Mouse (Mus musculus) gastrocnemius, postnatal 14 days (tissue): ENCODE measurements around the gene Zfp287. TPM values are rescaled to one million over a fixed set of nuclear protein-coding genes. Genes with fewer than 3 reads are reported as not detected.
A peak's percentile ranks its signal among the peaks of the same experiment; 100 is the strongest.
"Not testable (repeated sequence)": the region's sequence is repeated elsewhere in the genome, so short reads cannot be mapped to it uniquely, and the experiment has no call there.

ENCODE experiments used
- DNase-seq: peaks from one replicate; pipeline ENCODE4 v3.0.0; 2021; ENCODE audit warnings: mixed read lengths
- intact Hi-C: fragments of 180-260 bp; cut with DNase I; formaldehyde crosslinking; loops from one replicate; pipeline ENCODE4 v1.15.1; 2025; ENCODE audit warnings: low total_unique reads
- long read RNA-seq, 2 experiments: library from polyadenylated mRNA; stranded (forward); transcript quantifications; one replicate each; pipeline ENCODE4 v2.0.0; 2021
- total RNA-seq, 2 experiments: library from RNA; stranded (reverse); gene quantifications; 2 replicates each; pipeline ENCODE4 v1.2.3; 2021

Gene Zfp287
- 1 to 10 TPM; 1.7 TPM for total RNA-seq
- long read RNA-seq, experiment 1, partial matches to known transcripts, result 0 of 3 reads
- long read RNA-seq, experiment 1, other reads (novel, unspliced or antisense), result 2 of 3 reads
- long read RNA-seq, experiment 2, result 0 reads

DNA sequence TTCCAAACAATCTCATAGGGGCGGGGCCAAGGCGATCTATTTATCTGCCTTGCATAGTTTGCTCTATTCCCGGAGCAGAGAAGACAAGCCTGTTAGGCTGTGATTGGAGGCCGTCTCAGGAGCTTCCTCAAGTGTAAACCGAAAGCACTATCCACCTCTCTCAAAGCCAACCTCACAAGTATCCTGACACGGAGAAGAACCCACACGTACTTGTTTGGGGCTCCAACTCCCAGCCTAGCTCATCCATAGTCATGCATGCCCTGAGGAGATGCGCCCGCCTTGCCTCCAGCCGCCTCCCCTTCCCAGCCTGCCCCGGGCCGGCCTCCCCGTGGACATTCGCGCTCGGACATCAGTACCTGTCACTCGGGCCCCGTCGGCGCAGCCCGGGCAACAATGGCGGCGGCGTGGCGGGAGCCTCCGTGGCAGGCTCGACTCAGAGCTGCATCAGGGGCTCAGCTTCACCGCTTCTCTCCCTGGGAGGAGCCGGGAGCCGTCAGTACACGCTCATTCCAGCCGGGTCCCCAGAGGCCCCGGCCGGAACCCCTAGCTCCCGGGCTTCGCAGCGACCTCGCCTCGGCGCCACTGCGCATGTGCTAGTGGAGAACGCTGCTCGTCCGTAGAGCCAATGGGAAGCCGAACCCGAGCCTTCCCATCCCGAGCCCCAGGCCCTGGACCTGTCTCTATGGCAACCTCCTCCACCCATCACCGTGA, at the start of gene Zfp287:
TSS of gene Zfp287 (minus strand) at position 595 of the 711 bp plus-strand sequence.
- peak; percentile 87 for DNase-seq
- intact Hi-C loops, result no loop called here

DNA sequence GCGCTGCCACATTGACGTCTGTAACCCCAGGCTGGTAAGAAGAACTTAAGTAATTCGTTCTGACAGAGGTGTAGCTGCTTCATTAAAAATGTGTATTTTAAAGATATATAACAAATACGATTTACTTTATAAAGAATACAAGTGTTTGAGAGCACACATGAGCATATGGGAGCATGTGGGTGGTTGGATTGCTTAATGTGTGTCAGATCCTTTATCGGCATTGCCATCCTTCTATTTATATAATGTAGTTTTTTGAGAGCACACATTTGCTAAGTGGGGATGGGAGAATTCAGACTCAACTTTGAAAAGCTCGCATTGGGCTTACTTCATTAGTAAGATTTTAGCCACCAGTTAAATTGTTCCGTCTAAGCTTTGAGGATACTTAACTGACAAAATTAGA, 44.8 kb upstream of the Zfp287 start:
- DNase-seq, result no peak
- intact Hi-C loops, result no loop called here

DNA sequence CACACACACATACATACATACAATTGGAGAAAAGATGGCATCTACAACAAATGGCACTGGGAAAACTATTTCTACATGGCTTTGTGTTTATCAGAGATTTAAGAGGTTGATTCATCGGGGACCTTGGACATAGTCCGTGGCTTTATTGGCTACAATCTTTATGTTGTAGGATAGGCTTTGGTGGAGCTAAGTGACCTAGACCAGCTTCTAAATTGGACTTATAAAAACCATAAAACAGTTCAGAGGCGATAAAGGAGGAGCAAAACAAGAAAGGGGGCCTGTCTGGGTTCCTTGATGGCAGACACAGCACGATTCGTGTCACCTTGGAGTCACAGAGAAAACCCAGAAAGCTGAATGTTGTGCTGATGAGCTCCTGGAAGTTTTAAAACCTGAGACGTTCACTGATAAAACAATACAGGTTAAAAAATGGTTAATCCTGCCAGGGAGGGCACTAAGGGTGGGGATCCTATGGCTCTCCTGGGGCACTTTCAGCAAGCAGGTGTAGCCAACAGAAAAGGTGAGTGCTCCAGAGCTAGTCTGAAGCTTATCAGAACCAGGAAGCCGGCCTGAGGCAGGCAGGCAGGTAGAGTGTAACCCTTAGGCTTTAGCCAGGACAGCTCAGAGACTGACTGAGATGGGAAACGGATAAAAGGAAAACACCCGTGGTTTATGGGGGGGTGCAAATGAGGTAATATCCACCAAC, 29.2 kb upstream of the Zfp287 start:
- no peak for DNase-seq
- intact Hi-C loops, result no loop called here

DNA sequence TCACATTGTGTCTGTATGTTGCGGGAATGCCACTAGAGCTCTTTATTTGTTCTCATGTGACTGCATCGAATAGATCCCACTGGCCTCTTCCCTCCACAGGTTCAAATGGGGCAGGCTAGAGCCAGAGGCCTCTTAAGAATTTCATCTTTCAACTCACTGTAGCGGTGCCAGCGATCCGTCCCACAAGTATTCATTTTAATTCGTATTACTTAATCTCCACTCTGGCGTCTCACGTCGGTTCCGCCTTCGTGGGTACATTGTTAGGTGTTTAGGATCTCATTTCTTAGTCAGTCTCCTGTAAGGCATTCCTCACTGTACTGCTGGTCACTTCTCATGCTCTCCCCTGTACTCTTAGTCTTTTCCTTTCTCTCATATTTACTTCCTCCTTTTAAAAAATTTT, 26.8 kb upstream of the Zfp287 start:
- DNase-seq, result no peak
- intact Hi-C loops, result loop anchor here (5.0 kb wide), 2 partner anchors 49 to 94 kb away; no protein-coding TSS in a partner anchor

DNA sequence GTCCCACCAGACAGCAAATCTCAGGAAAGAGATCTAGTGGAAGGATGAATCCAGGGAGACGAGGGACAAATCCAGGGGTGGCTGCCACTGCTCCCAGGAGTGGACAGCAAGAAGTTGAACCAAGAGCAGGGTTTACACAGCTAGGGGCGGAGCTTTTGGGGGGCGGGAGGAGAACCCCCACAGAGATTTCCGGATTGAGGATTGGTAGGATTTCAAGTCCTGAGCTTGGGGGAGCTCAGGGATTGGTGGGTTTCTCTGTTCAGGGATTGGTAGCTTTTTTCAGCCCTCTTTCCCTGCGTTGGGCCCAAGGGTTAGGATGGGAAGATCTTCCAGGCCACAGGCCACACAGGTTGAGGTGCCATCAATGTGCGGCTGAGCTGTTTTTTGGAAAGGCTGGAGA, 26.2 kb upstream of the Zfp287 start:
- DNase-seq, result no peak
- intact Hi-C loops, result loop anchor here (5.0 kb wide), 2 partner anchors 49 to 94 kb away; no protein-coding TSS in a partner anchor

DNA sequence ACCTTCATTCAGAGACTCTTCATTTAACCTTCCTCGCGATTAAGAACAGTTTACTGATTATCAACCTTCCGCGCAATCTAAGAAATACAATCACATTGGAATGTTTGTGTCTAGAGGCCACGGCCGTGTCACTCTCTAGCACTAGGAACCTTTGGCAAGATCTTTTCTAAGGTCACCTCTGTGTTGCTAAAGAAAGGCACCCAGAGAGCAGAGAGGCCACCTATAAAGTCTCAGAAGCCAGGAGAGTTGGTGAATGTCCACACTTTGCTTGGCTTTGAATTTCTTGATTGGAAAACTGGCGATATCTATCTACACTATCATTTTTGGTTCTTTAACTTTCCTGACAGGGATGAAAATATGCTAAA, 25.4 kb upstream of the Zfp287 start:
- intact Hi-C loops, result loop anchor here (5.0 kb wide), 2 partner anchors 50 to 95 kb away; no protein-coding TSS in a partner anchor
- no peak for DNase-seq

DNA sequence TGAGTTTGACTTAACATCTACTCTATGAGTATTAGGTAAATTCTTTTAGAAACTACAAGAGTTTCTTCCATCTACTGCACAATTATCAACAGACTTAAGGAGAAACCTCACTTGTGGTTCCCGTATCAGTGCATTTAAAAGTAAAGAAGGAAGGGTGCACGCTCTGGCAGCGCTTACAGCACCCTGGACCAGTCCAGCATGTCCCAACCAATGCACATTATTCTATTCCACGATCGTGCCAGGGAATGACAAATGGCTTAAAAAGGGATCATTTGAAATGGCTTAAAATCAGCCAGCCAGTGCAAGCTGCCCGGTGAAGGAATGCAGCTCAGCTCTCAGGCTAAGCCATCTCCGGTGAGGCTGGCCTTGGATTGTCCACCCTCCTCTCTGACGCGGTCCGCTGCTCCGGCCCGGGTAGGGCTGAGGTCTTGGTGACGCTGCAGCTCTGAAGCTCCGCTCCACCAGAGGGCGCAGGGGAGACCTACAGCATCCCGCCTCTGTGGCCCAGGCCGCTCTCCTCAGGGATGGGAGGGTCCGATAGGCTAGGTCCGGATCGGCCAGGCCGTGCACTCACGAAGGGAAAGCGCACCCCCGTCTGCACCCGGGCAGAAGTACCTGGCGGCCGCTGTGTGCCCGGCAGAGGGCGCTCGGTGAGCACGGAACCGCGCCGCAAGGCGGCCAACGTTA, 24.9 kb upstream of the Zfp287 start:
- intact Hi-C loops, result loop anchor here (5.0 kb wide), 2 partner anchors 51 to 96 kb away; no protein-coding TSS in a partner anchor
- peak; percentile 97 for DNase-seq

DNA sequence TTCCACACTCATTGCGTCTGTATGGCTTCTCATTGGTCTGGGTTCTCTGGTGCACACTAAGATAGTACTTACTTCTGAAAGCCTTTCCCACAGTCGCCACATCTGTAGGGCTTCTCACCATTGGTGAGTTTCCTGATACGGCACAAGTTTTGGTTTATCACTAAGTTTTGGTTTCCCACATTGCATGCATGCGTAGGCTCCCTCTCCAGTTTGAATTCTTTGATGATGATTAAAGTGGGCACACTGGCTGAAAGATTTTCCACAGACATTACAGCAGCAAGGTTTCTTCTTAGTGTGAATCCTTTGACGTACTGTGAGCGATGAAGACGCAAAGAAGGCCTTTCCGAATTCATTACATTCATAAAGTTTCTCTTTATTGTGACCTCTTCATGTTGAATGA, 21.1 kb upstream of the Zfp287 start, which contains the start of gene Gm10428:
TSS of gene Gm10428 (plus strand) at position 321 of the 400 bp plus-strand sequence.
- no peak for DNase-seq
- intact Hi-C loops, result no loop called here

DNA sequence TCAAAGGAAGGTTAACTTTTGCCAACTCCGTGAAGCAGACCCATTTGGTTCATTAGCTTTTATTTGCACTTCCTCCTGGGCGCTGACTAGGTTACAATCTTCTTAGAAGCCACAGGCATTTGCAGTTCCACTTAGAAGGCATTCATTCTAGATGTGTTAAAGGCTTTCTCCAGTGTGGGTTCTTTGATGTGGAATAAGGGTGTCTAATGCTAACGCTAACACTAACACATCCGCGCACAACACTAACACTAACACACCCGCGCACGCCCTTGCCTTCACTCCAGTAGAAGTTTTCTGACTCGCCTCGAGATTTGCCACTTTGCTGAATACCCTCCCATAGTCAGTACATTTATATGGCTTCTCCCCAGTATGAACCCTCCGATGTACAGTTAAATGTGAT, 20.5 kb upstream of the Zfp287 start:
- intact Hi-C loops, result no loop called here

DNA sequence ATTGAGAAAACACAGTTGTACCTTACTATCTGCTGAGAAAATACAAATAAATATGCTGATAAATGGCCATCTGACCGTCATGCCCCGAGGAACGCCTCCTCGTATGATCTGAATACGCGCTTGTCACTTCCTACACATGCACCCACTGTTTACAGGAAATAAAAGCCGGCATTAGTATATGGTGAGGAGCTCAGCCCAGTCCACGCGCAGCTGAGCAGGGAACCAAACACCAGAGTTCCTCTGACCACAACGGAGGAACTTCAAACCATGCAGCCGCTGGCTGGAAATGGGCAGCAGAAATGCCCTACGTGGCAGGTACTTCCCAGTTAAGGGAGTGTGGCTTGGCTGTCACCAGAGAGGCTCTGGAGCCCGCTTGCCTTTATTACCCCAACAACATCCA, 17.7 kb upstream of the Zfp287 start:
- DNase-seq, intact Hi-C loops: not testable (repeated sequence)

More for the DNA sequence above, 20.5 kb upstream of the Zfp287 start:
- no peak for DNase-seq

DNA sequence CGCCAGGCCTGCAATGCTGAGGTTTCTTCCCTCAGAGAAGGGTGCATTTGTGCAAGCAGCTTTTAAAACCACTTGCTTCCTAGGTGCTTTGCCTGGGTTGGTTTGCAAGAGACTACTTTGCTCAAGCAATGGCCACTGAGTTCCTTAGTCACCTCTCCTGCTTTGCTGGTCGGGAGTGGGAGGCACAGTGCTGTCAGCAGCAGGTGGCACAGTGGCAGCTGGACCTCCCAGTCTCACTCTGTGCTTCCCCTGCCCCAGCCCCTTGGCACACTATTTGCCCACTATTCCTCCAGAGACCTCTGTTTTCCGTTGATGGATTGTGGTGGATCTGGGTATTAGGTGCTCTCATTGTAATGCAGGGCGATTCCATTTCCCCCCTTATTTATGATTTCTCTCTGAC, 16.4 kb upstream of the Zfp287 start:
- intact Hi-C loops, result no loop called here
- no peak for DNase-seq

DNA sequence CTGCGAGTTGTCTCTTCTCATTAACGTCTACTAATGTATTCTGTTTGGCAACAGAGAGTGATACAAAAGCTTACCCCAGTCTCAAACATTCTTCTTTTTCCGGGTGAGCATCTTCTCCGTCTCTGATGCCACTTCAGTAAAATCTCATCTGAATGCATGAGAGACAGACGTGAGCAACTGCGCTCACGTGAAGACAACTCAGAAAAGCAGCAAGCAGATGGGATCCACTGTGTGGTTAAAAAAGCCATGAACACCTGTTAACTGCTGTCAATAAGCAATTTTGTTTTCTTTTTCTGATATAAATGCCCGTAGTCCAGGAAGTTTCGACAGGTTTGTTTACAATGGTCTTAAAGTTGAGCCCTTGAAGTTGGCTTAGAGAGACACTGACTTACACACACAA, 15.5 kb upstream of the Zfp287 start:
- no peak for DNase-seq
- intact Hi-C loops, result no loop called here

DNA sequence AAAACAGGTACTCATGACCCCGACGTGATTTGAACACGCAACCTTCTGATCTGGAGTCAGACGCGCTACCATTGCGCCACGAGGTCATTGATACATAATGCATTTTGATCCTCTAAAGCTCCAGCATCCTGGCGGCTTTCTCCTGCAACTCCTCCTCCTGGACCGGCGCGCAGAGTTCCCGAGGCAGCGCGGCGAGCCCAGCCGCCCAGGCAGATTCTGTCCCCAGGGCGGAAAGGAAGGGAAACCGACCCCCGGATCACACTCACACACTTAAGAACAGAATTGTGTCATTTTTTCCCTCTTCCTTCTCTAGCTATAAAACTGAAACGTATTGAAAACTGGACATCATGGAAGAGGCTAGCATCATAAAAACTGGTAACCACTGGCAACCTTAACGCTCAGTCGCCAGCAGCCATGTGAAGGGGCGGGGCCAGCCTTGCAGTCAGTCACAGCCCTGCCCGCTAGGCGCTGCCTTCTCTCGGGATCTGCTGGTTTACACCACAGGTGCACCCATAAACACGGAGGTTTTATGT, 14.4 kb upstream of the Zfp287 start:
- peak; percentile 61 for DNase-seq
- intact Hi-C loops, result no loop called here

DNA sequence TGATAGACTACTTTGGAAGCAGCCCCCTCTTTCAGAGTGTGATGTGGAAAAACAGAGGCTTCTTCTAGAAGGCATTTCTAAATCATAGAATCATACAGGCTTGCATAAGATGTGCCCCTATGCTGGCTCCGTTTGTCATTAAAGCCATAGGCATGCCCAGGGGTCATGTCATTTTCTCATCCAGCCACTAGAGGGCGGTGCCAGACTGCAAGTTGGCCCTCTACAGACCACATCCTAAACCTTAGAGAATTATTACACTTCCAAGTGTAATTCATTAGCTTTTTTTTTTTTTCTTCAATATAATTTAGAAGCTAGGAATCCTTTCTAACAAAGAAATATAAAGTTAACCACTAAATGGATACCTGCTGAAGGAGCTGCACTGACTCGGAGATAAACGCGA, 12.4 kb upstream of the Zfp287 start:
- intact Hi-C loops, result no loop called here
- DNase-seq, result peak; percentile 62

DNA sequence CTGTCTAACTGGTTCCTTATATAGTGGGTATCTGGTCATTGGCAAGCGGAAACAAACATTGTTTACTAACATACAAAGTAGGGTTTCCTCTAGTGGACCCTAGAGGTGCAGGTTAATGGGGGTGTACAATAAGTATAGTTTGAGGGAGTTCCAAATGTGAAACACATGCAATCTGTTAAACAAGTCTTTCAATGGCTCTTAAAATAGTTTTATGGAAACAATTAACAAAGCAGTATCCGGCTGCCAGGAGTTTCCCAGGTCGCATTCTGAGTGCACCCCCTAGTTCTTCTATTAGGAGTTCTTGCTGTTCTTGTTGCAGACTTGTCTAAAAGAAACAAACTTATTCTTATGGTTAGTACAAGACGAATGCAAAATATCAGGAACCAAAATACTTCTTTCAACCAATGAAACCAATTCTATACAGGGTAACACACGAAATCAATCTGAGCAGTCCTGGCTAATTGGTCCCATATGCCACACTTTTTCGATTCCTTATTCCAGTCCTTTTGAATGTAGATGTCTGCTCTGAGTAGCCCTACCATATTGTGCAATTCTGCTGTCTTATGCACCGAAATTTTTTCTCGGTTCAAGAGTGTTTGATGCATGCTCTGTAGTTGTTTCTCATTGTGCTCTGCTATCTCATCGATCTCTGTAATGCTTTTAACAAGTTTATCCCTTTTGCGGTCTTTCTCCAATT, 10.7 kb upstream of the Zfp287 start:
- intact Hi-C loops, result no loop called here
- no peak for DNase-seq

DNA sequence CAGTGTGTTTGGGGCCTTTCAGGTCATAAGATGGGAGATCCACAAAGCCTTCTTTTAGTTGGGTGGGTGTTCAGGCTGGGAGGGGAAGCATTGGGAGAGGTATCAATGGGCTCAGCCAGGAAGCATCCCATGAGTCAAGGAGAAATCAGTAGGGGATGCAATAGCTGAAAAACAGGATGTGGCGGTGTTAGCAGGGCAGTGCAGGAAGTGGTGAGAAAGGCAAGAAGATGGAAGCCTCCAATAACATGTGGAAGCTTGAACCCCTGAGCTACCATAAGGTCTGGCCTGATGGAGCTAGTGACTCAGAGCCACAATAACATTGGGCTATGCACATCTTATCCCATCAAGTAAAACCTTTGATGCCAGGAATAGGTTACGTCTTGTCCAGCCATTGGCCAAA, 9.5 kb upstream of the Zfp287 start:
- no peak for DNase-seq
- intact Hi-C loops, result no loop called here

DNA sequence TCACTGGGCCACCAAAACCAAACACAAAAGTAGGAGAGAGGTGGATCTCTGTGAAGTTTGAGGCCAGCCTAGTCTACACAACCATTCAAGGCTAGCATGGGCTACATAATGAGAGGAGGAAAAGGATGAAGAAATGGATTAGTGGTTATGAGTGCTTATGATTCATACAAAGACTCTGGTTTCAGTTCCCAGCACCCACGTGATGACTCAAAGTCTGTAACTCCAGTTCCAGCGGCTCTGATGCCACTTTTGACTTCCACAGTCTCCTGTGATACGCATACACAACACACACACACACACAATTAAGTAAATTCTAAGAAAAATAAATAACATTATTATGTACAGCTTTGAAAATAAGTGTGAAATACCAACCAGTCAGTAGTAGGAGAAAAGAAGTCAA, 960 bp upstream of the Zfp287 start:
- intact Hi-C loops, result no loop called here

DNA sequence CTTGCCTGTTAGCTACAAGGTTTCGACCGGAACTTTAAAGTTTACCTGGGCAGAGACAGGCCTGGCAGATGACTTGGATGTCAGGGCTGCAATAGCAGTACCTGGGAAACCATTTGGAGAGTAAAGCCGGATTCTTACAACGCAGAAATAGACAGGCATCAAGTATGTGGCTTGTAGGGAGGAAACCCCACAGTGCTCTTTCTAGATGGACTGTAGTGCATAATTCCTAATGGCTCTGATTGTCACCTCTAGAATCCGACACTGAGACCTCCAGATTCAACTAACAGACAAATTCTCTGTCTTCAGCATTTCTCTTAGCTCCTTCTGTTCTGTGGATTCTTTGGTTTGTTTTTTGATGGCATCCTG, 300 bp upstream of the Zfp287 start:
- DNase-seq, result no peak
- intact Hi-C loops, result no loop called here

More for the DNA sequence above, 960 bp upstream of the Zfp287 start:
- DNase-seq, result no peak

DNA sequence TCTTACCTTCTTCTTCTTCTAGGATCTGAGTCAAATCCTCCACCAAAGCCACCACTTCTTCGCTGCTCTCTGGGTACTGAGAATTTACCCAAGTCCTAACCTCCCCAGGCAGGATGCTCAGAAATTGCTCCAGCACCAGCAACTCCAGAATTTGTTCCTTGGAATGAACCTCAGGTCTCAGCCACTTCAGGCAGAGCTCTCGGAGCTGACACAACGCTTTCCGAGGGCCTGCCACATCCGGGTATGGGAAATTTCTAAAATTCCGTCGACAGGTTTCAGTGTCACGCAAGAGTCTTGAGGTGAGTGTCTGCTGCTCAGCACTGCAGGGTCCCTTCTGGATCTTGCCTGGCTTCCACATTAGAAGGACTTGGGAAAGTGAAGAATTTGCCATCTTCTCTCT, 3.4 kb downstream of the Zfp287 start:
- intact Hi-C loops, result no loop called here
- no peak for DNase-seq
